Mouse (Mus musculus) kidney, adult 2 months (tissue): ENCODE measurements at regions not wholly inside any gene's neighbourhood (a gene's known extent, or its start where the extent isn't known, plus 50 kb on each side); places are given as distances from the start of the nearest gene placed in this dataset.

Experiments
- CTCF ChIP-seq: fragments of 200-500 bp; conservative IDR thresholded peaks from 2 replicates; pipeline ENCODE4 v1.5.1; 2011; ENCODE audit warnings: low read depth, mild to moderate bottlenecking, control low read depth, low read length, moderate library complexity, mixed read lengths; ENCODE audit not compliant: insufficient read depth, insufficient read length
- POLR2A ChIP-seq: fragments of 200-500 bp; IDR thresholded peaks from one replicate; pipeline ENCODE4 v1.6.1; 2011; ENCODE audit warnings: low read depth, low read length, control low read depth

DNA sequence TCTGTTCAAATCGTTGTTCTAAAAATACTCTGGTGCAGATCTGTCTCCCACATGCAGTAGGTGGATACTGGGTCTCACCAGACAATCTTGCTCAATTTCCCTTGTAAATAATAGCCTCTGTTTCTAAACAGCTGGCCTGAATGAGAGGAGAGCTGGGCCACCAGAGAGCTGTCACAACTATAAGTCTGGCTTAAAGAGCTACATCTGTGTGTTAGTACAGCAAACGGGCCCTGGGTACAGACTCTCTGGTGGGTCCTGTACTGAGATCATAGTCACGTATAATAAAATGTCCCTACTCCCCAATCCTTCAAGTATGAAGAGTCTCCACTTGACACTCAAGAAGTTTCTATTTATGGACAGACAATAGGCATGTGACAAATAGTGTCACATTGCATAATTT lies 375.7 kb upstream of the Noct start:
- TF ChIP-seq CTCF: no peak
- no peak for TF ChIP-seq POLR2A
